In the genomic region with DNA sequence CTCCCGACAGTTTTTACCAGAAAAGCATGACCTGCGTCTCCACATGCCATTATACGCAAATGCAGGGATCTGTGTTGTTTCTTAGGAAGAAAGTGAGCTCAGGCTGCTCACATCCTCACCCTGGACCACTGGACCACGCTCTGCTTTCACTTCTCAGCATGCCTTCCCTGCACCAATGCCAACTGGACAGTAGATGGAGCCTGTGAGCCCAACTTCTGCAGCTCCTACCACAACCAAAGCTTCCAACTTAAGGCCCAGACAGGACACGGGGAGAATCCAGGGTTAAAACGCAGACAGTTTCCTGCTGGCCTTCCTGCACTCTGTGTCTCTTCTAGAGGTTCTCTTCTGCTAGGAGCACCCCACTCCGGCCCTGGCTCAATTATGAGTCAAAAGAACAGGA, we compare ENCODE assay signal across 8 mouse cellular contexts.
DNase-seq lines count a peak whose midpoint lies in the region; ATAC-seq lines count a peak whose summit lies in the region.

No protein-coding gene starts in this region.

- ATAC-seq in heart, embryonic 11.5 days (replicated peaks; ENCODE audit: insufficient number of reproducible peaks, low FRiP score, low TSS enrichment) = no peak
- peak; percentile 60; the same call in 1 of the 2 replicates for ATAC-seq in hindbrain, embryonic 16.5 days
- ATAC-seq in midbrain, embryonic 11.5 days (ENCODE audit: low FRiP score) = no peak

- H3K36me3 ChIP-seq in heart, embryonic 11.5 days (ENCODE audit: control insufficient read depth, insufficient read depth, low read length) = no peaks in the 10 kb centered on the region
- H3K36me3 ChIP-seq in hindbrain, embryonic 16.5 days (ENCODE audit: control insufficient read depth, insufficient read depth, low read length) = no peaks in the 10 kb centered on the region
- H3K36me3 ChIP-seq in midbrain, embryonic 11.5 days (ENCODE audit: control insufficient read depth, insufficient read depth, low read length) = no peaks in the 10 kb centered on the region

- H3K27ac ChIP-seq in heart, embryonic 11.5 days (ENCODE audit: low read depth, low read length) = no peak overlapping the region
- no peak overlapping the region for H3K27ac ChIP-seq in hindbrain, embryonic 16.5 days (ENCODE audit: low read depth, low read length)
- H3K27ac ChIP-seq in midbrain, embryonic 11.5 days (ENCODE audit: low read depth, low read length) = no peak overlapping the region

- no peak overlapping the region for H3K4me2 ChIP-seq in heart, embryonic 11.5 days
- no peak overlapping the region for H3K4me2 ChIP-seq in hindbrain, embryonic 16.5 days (ENCODE audit: low read length)
- H3K4me2 ChIP-seq in midbrain, embryonic 11.5 days = no peak overlapping the region

- 7% methylated on average over 7 of the region's 7 CpGs for WGBS in heart, embryonic 11.5 days (ENCODE audit: insufficient replicate concordance)
- 13% methylated on average over 7 of the region's 7 CpGs for WGBS in hindbrain, embryonic 16.5 days
- 15% methylated on average over 7 of the region's 7 CpGs for WGBS in midbrain, embryonic 11.5 days

- H3K4me3 ChIP-seq in heart, embryonic 11.5 days (ENCODE audit: low read depth, low read length) = no peak overlapping the region
- no peak overlapping the region for H3K4me3 ChIP-seq in hindbrain, embryonic 16.5 days (ENCODE audit: low read length)
- H3K4me3 ChIP-seq in midbrain, embryonic 11.5 days (ENCODE audit: low read depth, low read length) = no peak overlapping the region

- H3K9me3 ChIP-seq in heart, embryonic 11.5 days (replicated peaks; ENCODE audit: control insufficient read depth, low read length) = no peaks in the 10 kb centered on the region
- no peaks in the 10 kb centered on the region; the same call in 1 of the 2 replicates for H3K9me3 ChIP-seq in hindbrain, embryonic 16.5 days (ENCODE audit: control insufficient read depth, low read length)
- no peaks in the 10 kb centered on the region; the same call in 1 of the 2 replicates for H3K9me3 ChIP-seq in midbrain, embryonic 11.5 days (ENCODE audit: control insufficient read depth, low read length)

- peak; percentile 94 for DNase-seq in heart, adult 11 months
- DNase-seq in cerebellum, adult 8-10 months = peak; percentile 57
- DNase-seq in forelimb bud, embryonic 11.5 days (ENCODE audit: low read depth, low spot score) = peak; percentile 74
- DNase-seq in left cerebral cortex, adult 18-20 months (ENCODE audit: low spot score in 2 of 2) = peak; percentile 72 to 76
- peak; percentile 97 for DNase-seq in midbrain, embryonic 11.5 days (ENCODE audit: low spot score, missing footprints)
- peak; percentile 42 to 44 for DNase-seq in right cerebral cortex, postnatal 36 days (ENCODE audit: low spot score in 2 of 2)

- no peak overlapping the region for H3K9ac ChIP-seq in heart, embryonic 11.5 days (ENCODE audit: low read depth, low read length)
- H3K9ac ChIP-seq in hindbrain, embryonic 16.5 days (ENCODE audit: low read depth, low read length) = no peak overlapping the region
- H3K9ac ChIP-seq in midbrain, embryonic 11.5 days (ENCODE audit: low read length) = no peak overlapping the region

- peaks cover 18% of the 10 kb centered on the region for H3K4me1 ChIP-seq in heart, embryonic 11.5 days (ENCODE audit: control insufficient read depth, insufficient read depth, low read length)
- peaks cover 6% of the 10 kb centered on the region; the same call in 1 of the 2 replicates for H3K4me1 ChIP-seq in hindbrain, embryonic 16.5 days (ENCODE audit: control insufficient read depth, insufficient read depth, low read depth, low read length)
- no peaks in the 10 kb centered on the region for H3K4me1 ChIP-seq in midbrain, embryonic 11.5 days (ENCODE audit: control insufficient read depth, insufficient read depth, low read length)

- no peaks in the 10 kb centered on the region for H3K27me3 ChIP-seq in heart, embryonic 11.5 days (ENCODE audit: control insufficient read depth, insufficient read depth, low read length)
- H3K27me3 ChIP-seq in hindbrain, embryonic 16.5 days (replicated peaks; ENCODE audit: control insufficient read depth, insufficient read depth, low read length) = no peaks in the 10 kb centered on the region
- H3K27me3 ChIP-seq in midbrain, embryonic 11.5 days (ENCODE audit: control insufficient read depth, insufficient read depth, low read length) = no peaks in the 10 kb centered on the region

Comparison
In these comparisons a context has a peak if more than half of its experiments do, and no peak if none do; other contexts are left out.
1. DNase-seq: peak in every context shown above with its lines; median percentile 97 in midbrain, embryonic 11.5 days; 94 in heart, adult 11 months; 74 in forelimb bud, embryonic 11.5 days; 74 in left cerebral cortex, adult 18-20 months; 57 in cerebellum, adult 8-10 months; 43 in right cerebral cortex, postnatal 36 days.